Mouse (Mus musculus): ENCODE data around the gene Mogs.

DNA sequence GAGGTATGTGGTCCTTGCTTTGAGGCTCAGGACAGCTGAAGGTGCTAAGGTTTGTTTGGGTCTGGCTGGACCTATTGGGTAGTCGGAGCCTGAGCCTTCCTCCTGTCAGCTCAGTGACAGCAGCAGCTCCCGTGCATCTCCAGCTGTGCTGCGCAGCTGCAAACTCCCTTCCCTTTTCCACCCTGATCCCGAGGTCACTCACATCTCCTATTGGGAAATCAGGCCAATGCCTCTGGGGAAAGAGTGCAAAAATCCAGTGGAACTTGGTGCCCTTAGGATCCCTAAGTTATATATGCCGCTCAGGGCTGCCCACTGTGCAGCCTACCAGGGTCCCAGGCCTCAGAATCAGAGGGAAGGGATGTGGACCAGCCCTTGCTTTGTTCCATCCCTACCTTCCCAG, 31.8 kb upstream of the Mogs start:
- TF ChIP-seq CTCF (IDR thresholded peaks at IDR 0.05; ENCODE audit: extremely low read depth, insufficient read depth, insufficient read length, insufficient replicate concordance), result no peak
- no peak for TF ChIP-seq POLR2A (IDR thresholded peaks at IDR 0.05; ENCODE audit: low read depth, low read length)
